Mouse (Mus musculus): ENCODE measurements at regions not wholly inside any gene's neighbourhood (a gene's known extent, or its start where the extent isn't known, plus 50 kb on each side); places are given as distances from the start of the nearest gene placed in this dataset.

GRCm38 (mm10) chr15:87334430-87334829 is 209.7 kb upstream of the Fam19a5 start:
- 70% methylated on average over 4 of the region's 4 CpGs for WGBS
- peaks cover 10% of the 10 kb centered on the region; the same call in 1 of the 2 replicates for H3K4me1 ChIP-seq (ENCODE audit: control insufficient read depth, insufficient read depth, low read length)
- no peak overlapping the region for H3K4me3 ChIP-seq (ENCODE audit: insufficient read depth, low read depth, low read length)
- no peak overlapping the region for H3K27ac ChIP-seq (ENCODE audit: insufficient read depth, low read depth, low read length)
- no peak for TF ChIP-seq POLR2A (IDR thresholded peaks at IDR 0.05; ENCODE audit: insufficient read depth, low read depth, low read length)
- 0 out of 2 replicates have a peak, but pooled peaks have one; percentile 21 for TF ChIP-seq CTCF (IDR thresholded peaks at IDR 0.05; ENCODE audit: insufficient read depth, low read depth, low read length)

DNA sequence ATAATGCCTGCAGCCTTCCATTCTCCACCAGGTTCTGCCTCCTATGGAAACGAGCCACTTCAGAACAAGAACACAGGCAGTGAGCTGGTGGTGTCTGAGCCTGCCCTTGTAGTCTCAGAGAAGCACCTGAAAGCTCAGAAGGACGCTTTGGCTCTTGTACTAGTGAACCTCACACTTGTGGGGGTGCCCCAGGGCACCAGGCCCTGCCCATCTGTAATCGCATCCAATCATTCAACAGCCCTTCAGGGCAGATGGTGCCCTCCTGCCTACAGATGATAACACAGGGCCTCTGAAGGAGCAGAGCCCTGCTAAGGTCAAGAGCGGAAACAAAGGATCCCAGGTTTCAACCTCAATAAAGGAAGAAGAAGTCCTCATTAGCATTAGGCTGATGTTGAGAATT is 208.8 kb upstream of the Fam19a5 start:
- Histone ChIP-seq H3K4me1 (ENCODE audit: control insufficient read depth, insufficient read depth, low read length) (peaks cover 14% of the 10 kb centered on the region; the same call in 1 of the 2 replicates), H3K4me3 (ENCODE audit: insufficient read depth, low read depth, low read length) (no peak overlapping the region), H3K27ac (ENCODE audit: insufficient read depth, low read depth, low read length) (no peak overlapping the region)
- TF ChIP-seq CTCF (IDR thresholded peaks at IDR 0.05; ENCODE audit: insufficient read depth, low read depth, low read length) (no peak), POLR2A (IDR thresholded peaks at IDR 0.05; ENCODE audit: insufficient read depth, low read depth, low read length) (no peak)
- WGBS: 86% methylated on average over 4 of the region's 4 CpGs

DNA sequence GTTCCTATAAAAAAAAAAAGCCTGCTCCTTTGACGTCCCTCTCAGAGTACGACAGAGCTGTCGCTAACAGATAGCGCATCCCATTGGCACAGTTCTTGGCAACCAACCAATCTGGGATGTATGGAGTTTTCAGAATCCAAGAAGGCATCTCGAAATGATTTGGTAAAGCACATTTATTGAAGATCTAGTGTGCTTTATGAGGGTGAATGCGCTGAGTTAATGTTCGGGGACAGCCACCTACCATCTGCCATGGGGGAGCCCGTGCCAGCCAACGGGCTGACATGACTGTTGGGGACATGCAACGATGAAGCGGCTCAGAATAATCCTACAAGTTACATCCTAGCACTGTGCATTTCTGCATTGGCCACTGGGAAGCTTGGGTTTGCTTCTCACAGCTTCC is 208.4 kb upstream of the Fam19a5 start:
- Histone ChIP-seq H3K4me3 (ENCODE audit: insufficient read depth, low read depth, low read length) (no peak overlapping the region), H3K27ac (ENCODE audit: insufficient read depth, low read depth, low read length) (no peak overlapping the region), H3K4me1 (ENCODE audit: control insufficient read depth, insufficient read depth, low read length) (peaks cover 14% of the 10 kb centered on the region; the same call in 1 of the 2 replicates)
- no peak for TF ChIP-seq CTCF (IDR thresholded peaks at IDR 0.05; ENCODE audit: insufficient read depth, low read depth, low read length)
- TF ChIP-seq POLR2A (IDR thresholded peaks at IDR 0.05; ENCODE audit: insufficient read depth, low read depth, low read length): no peak
- WGBS: 64% methylated on average over 11 of the region's 11 CpGs

- TF ChIP-seq CTCF (IDR thresholded peaks at IDR 0.05; ENCODE audit: insufficient read depth, low read depth, low read length) (no peak), POLR2A (IDR thresholded peaks at IDR 0.05; ENCODE audit: insufficient read depth, low read depth, low read length) (no peak)
- no peak overlapping the region for H3K4me3 ChIP-seq (ENCODE audit: insufficient read depth, low read depth, low read length)
- H3K4me1 ChIP-seq (ENCODE audit: control insufficient read depth, insufficient read depth, low read length): peaks cover 14% of the 10 kb centered on the region; the same call in 1 of the 2 replicates
- H3K27ac ChIP-seq (ENCODE audit: insufficient read depth, low read depth, low read length): no peak overlapping the region
- WGBS: 29% methylated on average over 3 of the region's 3 CpGs
Measured at GRCm38 (mm10) chr15:87339904-87340303, 204.2 kb upstream of the Fam19a5 start.

DNA sequence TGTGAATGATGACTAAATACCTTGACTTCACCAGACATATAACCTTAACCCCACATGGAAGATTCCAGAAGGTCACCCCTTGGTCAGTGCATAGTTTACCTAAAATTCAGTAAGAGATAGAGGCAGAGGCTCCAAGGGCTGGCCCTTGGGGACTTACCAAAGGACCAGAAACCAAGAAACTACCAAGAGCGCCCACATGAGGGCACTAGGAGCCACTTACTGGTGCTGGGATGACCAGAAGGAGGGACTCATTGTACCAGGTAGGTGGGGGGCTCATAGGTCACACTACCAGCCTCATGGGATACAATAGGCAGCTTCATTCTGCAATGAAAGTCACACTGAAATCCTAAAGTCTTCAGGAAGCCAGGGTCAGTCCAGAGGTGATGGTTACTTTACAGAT is 201.4 kb upstream of the Fam19a5 start:
- no peak for TF ChIP-seq CTCF (IDR thresholded peaks at IDR 0.05; ENCODE audit: insufficient read depth, low read depth, low read length)
- TF ChIP-seq POLR2A (IDR thresholded peaks at IDR 0.05; ENCODE audit: insufficient read depth, low read depth, low read length): no peak
- WGBS: 88% methylated on average over 1 of the region's 1 CpGs

GRCm38 (mm10) chr15:87345826-87346225 is 198.3 kb upstream of the Fam19a5 start:
- H3K4me3 ChIP-seq (ENCODE audit: insufficient read depth, low read depth, low read length): no peak overlapping the region
- peaks cover 6% of the 10 kb centered on the region; the same call in 1 of the 2 replicates for H3K4me1 ChIP-seq (ENCODE audit: control insufficient read depth, insufficient read depth, low read length)
- 41% methylated on average over 3 of the region's 3 CpGs for WGBS
- H3K27ac ChIP-seq (ENCODE audit: insufficient read depth, low read depth, low read length): no peak overlapping the region
- TF ChIP-seq CTCF (IDR thresholded peaks at IDR 0.05; ENCODE audit: insufficient read depth, low read depth, low read length) (no peak), POLR2A (IDR thresholded peaks at IDR 0.05; ENCODE audit: insufficient read depth, low read depth, low read length) (no peak)

More for the DNA sequence above, 201.4 kb upstream of the Fam19a5 start:
- Histone ChIP-seq H3K4me3 (ENCODE audit: insufficient read depth, low read depth, low read length) (no peak overlapping the region), H3K4me1 (ENCODE audit: control insufficient read depth, insufficient read depth, low read length) (peaks cover 5% of the 10 kb centered on the region; the same call in 1 of the 2 replicates), H3K27ac (ENCODE audit: insufficient read depth, low read depth, low read length) (no peak overlapping the region)

DNA sequence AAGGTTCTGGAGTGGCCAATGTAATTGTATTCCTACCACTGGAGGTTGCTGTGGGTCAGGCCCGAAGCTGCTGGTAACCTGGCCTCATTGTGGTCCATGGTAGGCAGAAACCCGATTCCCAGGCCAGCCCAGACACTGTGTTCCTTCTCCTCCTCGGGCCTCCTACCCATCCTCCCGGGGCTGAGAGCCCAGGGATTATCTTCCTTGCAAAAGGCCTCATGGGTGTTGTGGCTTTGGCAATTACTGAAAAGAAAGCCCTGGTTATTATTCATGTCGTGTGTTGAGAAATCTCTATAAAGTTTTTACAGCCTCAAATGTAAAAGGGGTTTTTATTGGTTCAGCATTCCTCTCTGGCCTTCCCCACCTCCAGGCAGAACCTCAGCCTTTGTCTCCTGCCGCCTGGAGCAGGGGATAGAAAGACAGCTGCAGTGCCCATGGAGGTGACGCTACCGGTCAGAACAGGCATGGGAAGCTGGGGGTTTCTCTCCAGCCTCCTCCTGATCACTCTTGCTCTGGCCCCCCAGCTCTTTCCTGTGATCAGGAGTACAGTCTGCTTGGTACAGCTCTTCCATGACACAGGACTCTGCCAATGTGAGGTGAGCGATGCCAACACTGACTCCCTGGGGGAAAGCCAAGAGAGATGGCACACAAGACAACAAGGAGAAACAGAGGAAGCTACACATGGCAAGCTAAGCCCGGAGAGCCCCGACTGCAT is 194.4 kb upstream of the Fam19a5 start:
- H3K27ac ChIP-seq (ENCODE audit: insufficient read depth, low read depth, low read length): no peak overlapping the region
- peaks cover 6% of the 10 kb centered on the region; the same call in 1 of the 2 replicates for H3K4me1 ChIP-seq (ENCODE audit: control insufficient read depth, insufficient read depth, low read length)
- WGBS: 64% methylated on average over 11 of the region's 11 CpGs
- H3K4me3 ChIP-seq (ENCODE audit: insufficient read depth, low read depth, low read length): no peak overlapping the region
- no peak for TF ChIP-seq CTCF (IDR thresholded peaks at IDR 0.05; ENCODE audit: insufficient read depth, low read depth, low read length)
- TF ChIP-seq POLR2A (IDR thresholded peaks at IDR 0.05; ENCODE audit: insufficient read depth, low read depth, low read length): no peak

DNA sequence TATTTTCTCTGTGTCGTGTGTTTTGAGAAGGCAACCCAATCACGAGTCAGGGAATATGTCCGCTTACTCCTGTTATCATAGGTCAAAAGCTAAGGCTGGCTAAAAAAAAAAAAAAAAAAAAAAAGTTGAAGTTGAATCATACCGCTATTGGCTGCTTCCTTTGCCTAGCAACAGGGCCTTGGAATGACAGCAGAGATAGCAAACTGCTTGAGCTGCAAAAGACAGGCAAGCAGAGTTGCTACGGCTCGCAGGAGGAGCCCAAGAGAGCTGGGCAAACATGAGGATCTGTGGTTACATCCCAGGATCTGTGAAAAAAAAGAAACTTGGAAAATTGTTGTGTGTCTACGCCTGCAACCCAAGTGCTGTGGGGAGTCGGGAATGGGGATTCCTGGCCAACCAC is 191.3 kb upstream of the Fam19a5 start:
- Histone ChIP-seq H3K4me1 (ENCODE audit: control insufficient read depth, insufficient read depth, low read length) (peaks cover 6% of the 10 kb centered on the region; the same call in 1 of the 2 replicates), H3K4me3 (ENCODE audit: insufficient read depth, low read depth, low read length) (no peak overlapping the region), H3K27ac (ENCODE audit: insufficient read depth, low read depth, low read length) (no peak overlapping the region)
- 89% methylated on average over 8 of the region's 8 CpGs for WGBS
- TF ChIP-seq POLR2A (IDR thresholded peaks at IDR 0.05; ENCODE audit: insufficient read depth, low read depth, low read length) (no peak), CTCF (IDR thresholded peaks at IDR 0.05; ENCODE audit: insufficient read depth, low read depth, low read length) (no peak)

DNA sequence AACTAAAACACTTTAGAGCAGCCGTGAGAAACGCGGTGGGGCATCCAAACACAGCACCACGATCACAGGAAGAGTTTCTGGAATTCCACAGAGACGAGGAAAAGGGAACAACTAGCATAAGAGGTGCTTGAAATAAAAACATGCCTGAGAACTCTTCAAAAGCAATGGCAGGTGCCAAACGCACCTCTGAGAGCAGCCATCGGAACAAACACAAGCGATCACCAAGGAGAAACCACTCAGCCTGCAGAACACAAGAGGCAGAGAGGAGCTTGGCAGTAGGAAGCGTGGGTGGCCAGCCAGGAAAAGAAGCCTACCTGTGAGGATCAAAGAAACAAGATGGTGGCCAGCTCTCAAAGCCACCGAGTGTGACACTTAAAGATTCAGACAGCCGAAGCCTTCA is 190.2 kb upstream of the Fam19a5 start:
- H3K4me1 ChIP-seq (ENCODE audit: control insufficient read depth, insufficient read depth, low read length): peaks cover 6% of the 10 kb centered on the region; the same call in 1 of the 2 replicates
- H3K4me3 ChIP-seq (ENCODE audit: insufficient read depth, low read depth, low read length): no peak overlapping the region
- TF ChIP-seq CTCF (IDR thresholded peaks at IDR 0.05; ENCODE audit: insufficient read depth, low read depth, low read length): no peak
- no peak for TF ChIP-seq POLR2A (IDR thresholded peaks at IDR 0.05; ENCODE audit: insufficient read depth, low read depth, low read length)
- 94% methylated on average over 11 of the region's 11 CpGs for WGBS
- H3K27ac ChIP-seq (ENCODE audit: insufficient read depth, low read depth, low read length): no peak overlapping the region
